Mouse (Mus musculus) layer of hippocampus, adult 2 months (tissue): ENCODE results near the gene Picalm. TPM values are rescaled to one million over a fixed set of nuclear protein-coding genes. Genes with fewer than 3 reads are reported as not detected.

Experiments used
- DNase-seq, 2 experiments: peaks; one replicate each; pipeline ENCODE4 v3.0.0; 2022; ENCODE audit warnings: low spot score in 2 of 2
- H3K27ac ChIP-seq: fragments of 200-600 bp; 2 replicates; pipeline ENCODE4 v1.8.1; 2022
- H3K4me3 ChIP-seq: fragments of 200-600 bp; 2 replicates; pipeline ENCODE4 v1.8.1; 2022; ENCODE audit warnings: mild to moderate bottlenecking
- CTCF ChIP-seq: fragments of 200-600 bp; conservative IDR thresholded peaks from 2 replicates; pipeline ENCODE4 v1.8.1; 2022; ENCODE audit warnings: antibody characterized with exemption, mild to moderate bottlenecking, moderate library complexity
- long read RNA-seq, 2 experiments: library from polyadenylated mRNA; stranded (forward); transcript quantifications; one replicate each; pipeline ENCODE4 v2.0.0; 2021; ENCODE audit warnings: borderline mapping rate in 2 of 2
- total RNA-seq, 2 experiments: library from RNA; stranded (reverse); gene quantifications; 2 replicates each; pipeline ENCODE4 v1.2.3; 2021

Gene Picalm
- total RNA-seq, result 100 to 1,000 TPM; 143 to 151 TPM
- long read RNA-seq, experiment 1, full-length matches to known transcripts, result 14 of 32 reads
- long read RNA-seq, experiment 1, partial matches to known transcripts, result 11 of 32 reads
- long read RNA-seq, experiment 1, other reads (novel, unspliced or antisense), result 7 of 32 reads
- long read RNA-seq, experiment 2, partial matches to known transcripts, result 6 of 23 reads
- long read RNA-seq, experiment 2, other reads (novel, unspliced or antisense), result 10 of 23 reads

- TF ChIP-seq CTCF, result no peak
- Histone ChIP-seq H3K4me3 (peak within 1 kb of the TSS; percentile 81), H3K27ac (peak within 1 kb of the TSS; percentile 99)
- DNase-seq, result peak; percentile 97 to 98
Measured at GRCm38 (mm10) chr7:90129732-90130392, at the start of gene Picalm. Gene Picalm (plus strand): TSS chr7:90130213.

GRCm38 (mm10) chr7:90083799-90084198 is 46.2 kb upstream of the Picalm start:
- TF ChIP-seq CTCF, result no peak
- no peak overlapping the region for H3K27ac ChIP-seq
- no peak overlapping the region for H3K4me3 ChIP-seq
- no peak for DNase-seq

GRCm38 (mm10) chr7:90084531-90084930 is 45.5 kb upstream of the Picalm start:
- no peak for DNase-seq
- no peak for TF ChIP-seq CTCF
- H3K4me3 ChIP-seq, result no peak overlapping the region
- no peak overlapping the region for H3K27ac ChIP-seq

- H3K27ac ChIP-seq, result no peak overlapping the region
- DNase-seq, result no peak
- no peak overlapping the region for H3K4me3 ChIP-seq
- TF ChIP-seq CTCF, result no peak
Measured at GRCm38 (mm10) chr7:90085713-90086112, 44.3 kb upstream of the Picalm start.

- no peak for DNase-seq
- no peak for TF ChIP-seq CTCF
- Histone ChIP-seq H3K27ac (no peak overlapping the region), H3K4me3 (no peak overlapping the region)
Measured at GRCm38 (mm10) chr7:90086821-90087220, 43.2 kb upstream of the Picalm start.

GRCm38 (mm10) chr7:90090996-90091395 is 39.0 kb upstream of the Picalm start:
- Histone ChIP-seq H3K4me3 (no peak overlapping the region), H3K27ac (no peak overlapping the region)
- TF ChIP-seq CTCF, result no peak
- no peak for DNase-seq

GRCm38 (mm10) chr7:90091756-90092155 is 38.3 kb upstream of the Picalm start:
- no peak for DNase-seq
- H3K27ac ChIP-seq, result no peak overlapping the region
- TF ChIP-seq CTCF, result no peak
- no peak overlapping the region for H3K4me3 ChIP-seq

GRCm38 (mm10) chr7:90092452-90093450 is 37.3 kb upstream of the Picalm start:
- Histone ChIP-seq H3K4me3 (no peak overlapping the region), H3K27ac (no peak overlapping the region)
- TF ChIP-seq CTCF, result no peak
- no peak for DNase-seq

- DNase-seq, result no peak
- Histone ChIP-seq H3K4me3 (no peak overlapping the region), H3K27ac (no peak overlapping the region)
- TF ChIP-seq CTCF, result no peak
Measured at GRCm38 (mm10) chr7:90095097-90095496, 34.9 kb upstream of the Picalm start.

- Histone ChIP-seq H3K27ac (no peak overlapping the region), H3K4me3 (no peak overlapping the region)
- DNase-seq, result no peak
- TF ChIP-seq CTCF, result no peak
Measured at GRCm38 (mm10) chr7:90095766-90096372, 34.1 kb upstream of the Picalm start.

GRCm38 (mm10) chr7:90096609-90097008 is 33.4 kb upstream of the Picalm start:
- no peak overlapping the region for H3K27ac ChIP-seq
- DNase-seq, result no peak
- H3K4me3 ChIP-seq, result no peak overlapping the region
- no peak for TF ChIP-seq CTCF

- Histone ChIP-seq H3K27ac (no peak overlapping the region), H3K4me3 (no peak overlapping the region)
- no peak for TF ChIP-seq CTCF
- DNase-seq, result no peak
Measured at GRCm38 (mm10) chr7:90098253-90098652, 31.8 kb upstream of the Picalm start.

GRCm38 (mm10) chr7:90099248-90099647 is 30.8 kb upstream of the Picalm start:
- no peak for DNase-seq
- no peak overlapping the region for H3K27ac ChIP-seq
- H3K4me3 ChIP-seq, result peak overlapping the region; percentile 22; the same call in 1 of the 2 replicates
- TF ChIP-seq CTCF, result no peak
